Mouse (Mus musculus): ENCODE results near the gene Lamp2.

GRCm38 (mm10) chrX:38450476-38450875, 5.8 kb downstream of the Lamp2 start:
- TF ChIP-seq CTCF (IDR thresholded peaks at IDR 0.05; ENCODE audit: control insufficient read depth, insufficient read depth, insufficient read length) (no peak), USF1 (IDR thresholded peaks at IDR 0.05; ENCODE audit: low read depth) (no peak)
